Mouse (Mus musculus): ENCODE data around the gene Sema4c. TPM values are rescaled to one million over a fixed set of nuclear protein-coding genes. Genes with fewer than 3 reads are reported as not detected.

The Sema4c gene
- total and polyA plus RNA-seq, 3 experiments = 0.87 TPM; not detected in 2

- H3K36me3 ChIP-seq (replicated peaks) = no peaks in the 10 kb centered on the region
- no peaks in the 10 kb centered on the region for H3K4me1 ChIP-seq (ENCODE audit: insufficient read depth, low read depth, low read length)
- no peak for TF ChIP-seq POLR2AphosphoS5 (IDR thresholded peaks at IDR 0.05; ENCODE audit: insufficient replicate concordance, low read depth, low read length)
- TF ChIP-seq TAL1 (conservative IDR thresholded peaks at IDR 0.05; ENCODE audit: low read depth, low read length) = no peak
- TF ChIP-seq GATA1 (IDR thresholded peaks at IDR 0.05; ENCODE audit: borderline replicate concordance, low read length) = no peak
- TF ChIP-seq CTCF (IDR thresholded peaks at IDR 0.05; ENCODE audit: low read depth, low read length) = no peak
- TF ChIP-seq GATA2 (IDR thresholded peaks at IDR 0.05; ENCODE audit: borderline replicate concordance, low read depth, low read length) = no peak
- H3K4me3 ChIP-seq (ENCODE audit: low read depth, low read length) = no peak overlapping the region
- no peak for DNase-seq (ENCODE audit: low spot score)
- H3K27me3 ChIP-seq (ENCODE audit: insufficient read depth, low read length) = peaks cover 56% of the 10 kb centered on the region
- ATAC-seq (ENCODE audit: extremely low read depth, insufficient number of reproducible peaks, low FRiP score, poor library complexity, severe bottlenecking) = no peak
- no peaks in the 10 kb centered on the region for H3K9me3 ChIP-seq (replicated peaks)
Observed at GRCm38 (mm10) chr1:36581260-36581659, 23.1 kb upstream of the Sema4c start.

DNA sequence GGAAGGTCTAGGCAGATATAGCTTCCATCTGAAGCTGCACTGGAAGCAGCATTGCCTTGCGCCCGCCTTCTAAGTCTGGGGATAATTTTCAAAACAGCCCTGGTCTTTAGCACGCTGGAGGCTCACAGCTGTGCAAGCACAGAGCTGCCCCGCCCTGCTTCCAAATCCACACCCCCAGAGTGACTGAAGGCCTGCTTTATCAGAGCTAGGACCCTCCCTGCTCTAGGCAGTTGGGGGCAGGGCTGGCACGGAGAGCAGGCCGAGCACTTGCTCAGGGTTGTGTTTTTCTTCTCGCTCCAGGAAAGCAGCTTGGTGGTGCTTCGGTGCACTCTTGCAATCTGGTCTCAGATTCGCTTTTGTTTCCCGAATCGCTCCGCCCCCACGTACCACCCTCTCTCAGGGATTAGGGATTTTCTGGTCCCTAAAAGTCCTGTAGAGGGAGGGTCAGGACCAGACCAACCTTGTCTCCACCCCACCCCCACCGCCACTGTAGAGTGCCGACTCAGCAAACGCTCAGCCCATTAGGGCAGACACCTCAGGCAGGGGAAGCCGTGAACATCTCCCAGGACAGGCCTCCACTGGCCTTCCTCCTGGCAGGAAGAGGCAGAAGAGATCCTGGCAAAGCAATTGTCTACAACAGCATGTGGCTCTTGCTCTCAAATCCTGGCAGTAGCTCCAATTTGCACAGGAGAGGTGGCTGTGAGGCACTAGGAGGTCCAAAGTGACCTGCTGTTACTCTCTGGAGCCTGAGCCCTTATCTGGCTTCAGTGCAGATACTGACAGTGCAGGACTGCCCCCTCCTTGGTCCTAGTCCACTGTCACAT lies 22.4 kb upstream of the Sema4c start:
- DNase-seq (ENCODE audit: low spot score) (no peak), ATAC-seq (ENCODE audit: extremely low read depth, insufficient number of reproducible peaks, low FRiP score, poor library complexity, severe bottlenecking) (no peak)
- Histone ChIP-seq H3K4me3 (ENCODE audit: low read depth, low read length) (no peak overlapping the region), H3K27me3 (ENCODE audit: insufficient read depth, low read length) (peaks cover 53% of the 10 kb centered on the region), H3K9me3 (replicated peaks) (no peaks in the 10 kb centered on the region), H3K4me1 (ENCODE audit: insufficient read depth, low read depth, low read length) (no peaks in the 10 kb centered on the region), H3K36me3 (replicated peaks) (no peaks in the 10 kb centered on the region)
- no peak for TF ChIP-seq TAL1 (conservative IDR thresholded peaks at IDR 0.05; ENCODE audit: low read depth, low read length)
- no peak for TF ChIP-seq GATA2 (IDR thresholded peaks at IDR 0.05; ENCODE audit: borderline replicate concordance, low read depth, low read length)
- TF ChIP-seq GATA1 (IDR thresholded peaks at IDR 0.05; ENCODE audit: borderline replicate concordance, low read length) = no peak
- TF ChIP-seq CTCF (IDR thresholded peaks at IDR 0.05; ENCODE audit: low read depth, low read length) = no peak
- TF ChIP-seq POLR2AphosphoS5 (IDR thresholded peaks at IDR 0.05; ENCODE audit: insufficient replicate concordance, low read depth, low read length) = no peak

DNA sequence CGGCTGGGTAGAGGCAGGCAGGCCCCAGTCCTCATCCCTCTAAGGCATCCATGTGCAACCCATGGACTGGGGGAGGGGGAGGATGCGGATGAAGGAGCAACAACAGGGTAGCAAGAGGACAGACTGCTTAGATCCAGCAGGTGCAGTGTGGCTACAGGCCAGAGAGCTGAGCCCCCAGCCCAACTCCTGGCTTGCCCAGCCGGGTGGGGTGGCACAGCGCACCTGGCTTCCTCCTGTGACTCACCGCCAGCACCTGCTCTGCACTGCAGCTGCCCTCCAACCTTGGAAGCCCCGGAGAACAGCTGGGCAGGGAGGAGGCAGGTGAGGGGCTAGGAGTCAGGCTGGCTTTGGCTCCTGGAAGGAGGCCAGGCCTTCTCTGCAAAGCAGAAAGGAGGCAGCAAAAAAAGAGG lies 21.8 kb upstream of the Sema4c start:
- H3K36me3 ChIP-seq (replicated peaks) = no peaks in the 10 kb centered on the region
- peaks cover 52% of the 10 kb centered on the region for H3K27me3 ChIP-seq (ENCODE audit: insufficient read depth, low read length)
- no peak overlapping the region for H3K4me3 ChIP-seq (ENCODE audit: low read depth, low read length)
- ATAC-seq (ENCODE audit: extremely low read depth, insufficient number of reproducible peaks, low FRiP score, poor library complexity, severe bottlenecking) = no peak
- TF ChIP-seq CTCF (IDR thresholded peaks at IDR 0.05; ENCODE audit: low read depth, low read length) (no peak), POLR2AphosphoS5 (IDR thresholded peaks at IDR 0.05; ENCODE audit: insufficient replicate concordance, low read depth, low read length) (no peak), GATA1 (IDR thresholded peaks at IDR 0.05; ENCODE audit: borderline replicate concordance, low read length) (no peak), TAL1 (conservative IDR thresholded peaks at IDR 0.05; ENCODE audit: low read depth, low read length) (no peak), GATA2 (IDR thresholded peaks at IDR 0.05; ENCODE audit: borderline replicate concordance, low read depth, low read length) (no peak)
- DNase-seq (ENCODE audit: low spot score) = no peak
- H3K9me3 ChIP-seq (replicated peaks) = no peaks in the 10 kb centered on the region
- no peaks in the 10 kb centered on the region for H3K4me1 ChIP-seq (ENCODE audit: insufficient read depth, low read depth, low read length)

- no peaks in the 10 kb centered on the region for H3K9me3 ChIP-seq (replicated peaks)
- H3K36me3 ChIP-seq (replicated peaks) = no peaks in the 10 kb centered on the region
- ATAC-seq (ENCODE audit: extremely low read depth, insufficient number of reproducible peaks, low FRiP score, poor library complexity, severe bottlenecking) = no peak
- H3K27me3 ChIP-seq (ENCODE audit: insufficient read depth, low read length) = peaks cover 52% of the 10 kb centered on the region
- TF ChIP-seq CTCF (IDR thresholded peaks at IDR 0.05; ENCODE audit: low read depth, low read length) (no peak), GATA1 (IDR thresholded peaks at IDR 0.05; ENCODE audit: borderline replicate concordance, low read length) (no peak), GATA2 (IDR thresholded peaks at IDR 0.05; ENCODE audit: borderline replicate concordance, low read depth, low read length) (no peak), TAL1 (conservative IDR thresholded peaks at IDR 0.05; ENCODE audit: low read depth, low read length) (no peak), POLR2AphosphoS5 (IDR thresholded peaks at IDR 0.05; ENCODE audit: insufficient replicate concordance, low read depth, low read length) (no peak)
- no peak overlapping the region for H3K4me3 ChIP-seq (ENCODE audit: low read depth, low read length)
- no peak for DNase-seq (ENCODE audit: low spot score)
- H3K4me1 ChIP-seq (ENCODE audit: insufficient read depth, low read depth, low read length) = no peaks in the 10 kb centered on the region
Observed at GRCm38 (mm10) chr1:36576991-36577675, 19.0 kb upstream of the Sema4c start.

DNA sequence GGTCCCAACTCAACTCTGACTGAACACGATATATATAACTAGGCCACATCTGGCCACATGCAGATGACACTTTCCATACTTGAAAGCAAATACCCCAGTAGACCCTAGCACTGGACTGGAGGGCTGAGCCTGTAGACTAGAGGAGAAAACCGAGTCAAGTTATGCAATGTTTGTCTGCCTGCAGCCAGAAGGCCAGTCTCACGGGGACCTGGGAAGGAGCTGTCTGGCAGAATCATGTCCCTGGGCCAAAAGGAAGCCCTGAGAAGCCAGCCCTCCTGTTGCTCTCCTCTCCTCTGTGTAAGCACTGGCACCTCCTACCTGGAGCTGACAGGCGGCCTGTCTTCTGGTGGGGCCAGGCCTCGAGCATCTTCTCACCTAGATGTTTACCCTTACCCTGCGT lies 17.2 kb upstream of the Sema4c start:
- no peaks in the 10 kb centered on the region for H3K4me1 ChIP-seq (ENCODE audit: insufficient read depth, low read depth, low read length)
- no peak for ATAC-seq (ENCODE audit: extremely low read depth, insufficient number of reproducible peaks, low FRiP score, poor library complexity, severe bottlenecking)
- no peak for DNase-seq (ENCODE audit: low spot score)
- H3K4me3 ChIP-seq (ENCODE audit: low read depth, low read length) = no peak overlapping the region
- H3K36me3 ChIP-seq (replicated peaks) = no peaks in the 10 kb centered on the region
- no peak for TF ChIP-seq TAL1 (conservative IDR thresholded peaks at IDR 0.05; ENCODE audit: low read depth, low read length)
- TF ChIP-seq GATA2 (IDR thresholded peaks at IDR 0.05; ENCODE audit: borderline replicate concordance, low read depth, low read length) = no peak
- no peak for TF ChIP-seq POLR2AphosphoS5 (IDR thresholded peaks at IDR 0.05; ENCODE audit: insufficient replicate concordance, low read depth, low read length)
- TF ChIP-seq CTCF (IDR thresholded peaks at IDR 0.05; ENCODE audit: low read depth, low read length) = no peak
- TF ChIP-seq GATA1 (IDR thresholded peaks at IDR 0.05; ENCODE audit: borderline replicate concordance, low read length) = no peak
- H3K27me3 ChIP-seq (ENCODE audit: insufficient read depth, low read length) = peaks cover 46% of the 10 kb centered on the region
- no peaks in the 10 kb centered on the region for H3K9me3 ChIP-seq (replicated peaks)

All from G1E (cell line).